Mouse (Mus musculus): ENCODE data around the gene Dus2.

Dus2 gene

DNA sequence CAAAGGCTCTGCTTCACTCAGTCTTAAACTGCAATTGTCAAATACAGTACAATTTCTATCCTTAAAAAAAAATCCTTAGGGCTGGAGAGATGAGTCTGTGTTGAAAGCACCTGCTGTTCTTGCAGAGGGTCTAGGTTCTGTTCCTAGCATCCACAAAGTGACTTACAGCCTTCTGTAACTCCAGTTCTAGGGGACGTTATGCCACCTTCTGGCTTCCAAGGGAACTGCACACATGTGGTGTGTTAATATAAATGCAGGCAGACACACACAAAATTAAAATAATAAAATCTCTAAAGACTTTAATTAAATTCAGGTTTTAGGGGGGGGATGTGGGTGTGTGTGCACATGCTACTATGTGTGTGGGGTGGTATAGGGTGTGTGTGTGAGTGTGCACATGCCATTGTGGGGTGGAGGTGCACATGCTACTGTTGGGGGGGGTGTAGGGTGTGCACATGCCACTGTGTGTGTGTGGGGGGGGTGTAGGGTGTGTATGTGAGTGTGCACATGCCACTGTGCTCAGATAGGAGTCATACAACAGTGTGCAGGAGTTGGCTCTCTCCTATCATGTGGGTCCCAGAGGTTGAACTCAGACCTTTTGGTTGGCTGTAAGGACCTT, 86.4 kb downstream of the Dus2 start:
- DNase-seq, result no peak

DNA sequence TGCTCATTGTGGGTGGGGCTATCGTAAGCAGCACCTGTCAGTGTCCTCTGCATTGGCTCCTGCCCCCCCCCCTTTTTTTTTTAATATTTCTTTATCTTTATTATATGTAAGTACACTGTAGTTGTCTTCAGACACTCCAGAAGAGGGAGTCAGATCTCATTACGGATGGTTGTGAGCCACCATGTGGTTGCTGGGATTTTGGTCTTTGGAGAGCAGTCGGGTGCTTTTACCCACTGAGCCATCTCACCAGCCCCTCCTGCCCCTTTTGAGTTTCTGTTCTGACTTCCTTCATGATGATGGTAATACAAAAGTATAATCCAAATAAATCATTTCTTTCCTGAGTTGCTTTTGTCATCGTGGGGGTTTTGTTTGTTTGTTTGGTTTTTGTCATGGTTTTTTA, 111.2 kb downstream of the Dus2 start:
- DNase-seq, result no peak

Data from cerebellum, adult 11-12 months (tissue).